ENCODE assay signal across 26 mouse cellular contexts in genomic region chr10:117574056-117574727, GRCm38 (mm10). TPM values are rescaled to one million over a fixed set of nuclear protein-coding genes. Genes with fewer than 3 reads are reported as not detected.
"Had no signal": no experiment of that assay in that cellular context is flagged by ENCODE, and none has a peak within 500 bp of the region (broad histone marks: within the 10 kb centered on the region; RNA-seq: fewer than 3 reads in every experiment).

No protein-coding gene starts in this region.

- H3K4me3 ChIP-seq: embryonic facial prominence, embryonic 10.5 days; embryonic facial prominence, embryonic 12.5 days; embryonic facial prominence, embryonic 13.5 days; embryonic facial prominence, embryonic 15.5 days; erythroblast, embryonic 14.5 days; forebrain, embryonic 10.5 days; forebrain, embryonic 12.5 days; forebrain, embryonic 13.5 days; forebrain, embryonic 15.5 days; gastrocnemius, adult 2 months; heart, adult 2 months had no signal

- H3K4me2 ChIP-seq: embryonic facial prominence, embryonic 12.5 days; embryonic facial prominence, embryonic 13.5 days; embryonic facial prominence, embryonic 15.5 days; forebrain, embryonic 12.5 days; forebrain, embryonic 13.5 days; forebrain, embryonic 15.5 days had no signal

- H3K27ac ChIP-seq: embryonic facial prominence, embryonic 10.5 days; embryonic facial prominence, embryonic 12.5 days; embryonic facial prominence, embryonic 13.5 days; embryonic facial prominence, embryonic 15.5 days; forebrain, embryonic 10.5 days; forebrain, embryonic 12.5 days; forebrain, embryonic 13.5 days; forebrain, embryonic 15.5 days; gastrocnemius, adult 2 months; heart, adult 2 months had no signal

- H3K9ac ChIP-seq: embryonic facial prominence, embryonic 12.5 days; embryonic facial prominence, embryonic 13.5 days; embryonic facial prominence, embryonic 15.5 days; forebrain, embryonic 12.5 days; forebrain, embryonic 13.5 days; forebrain, embryonic 15.5 days; forebrain, postnatal 0 days had no signal

- H3K9me3 ChIP-seq: embryonic facial prominence, embryonic 10.5 days; embryonic facial prominence, embryonic 12.5 days; embryonic facial prominence, embryonic 13.5 days; embryonic facial prominence, embryonic 15.5 days; forebrain, embryonic 10.5 days; forebrain, embryonic 12.5 days; forebrain, embryonic 13.5 days; forebrain, embryonic 15.5 days had no signal

- ATAC-seq: forebrain, embryonic 13.5 days; forebrain, embryonic 14.5 days; forebrain, embryonic 15.5 days; forebrain, embryonic 16.5 days; forebrain, postnatal 0 days had no signal

- DNase-seq: cerebellum, adult 9-11 months; cerebellum, postnatal 10 days; cerebellum, postnatal 14 days; cerebellum, postnatal 25 days; cerebellum, postnatal 36 days; embryo, embryonic 11 days; forebrain, postnatal 0 days; gastrocnemius, adult 2 months; gastrocnemius, postnatal 10 days; gastrocnemius, postnatal 14 days; gastrocnemius, postnatal 25 days; gastrocnemius, postnatal 36 days; heart, adult 11 months; heart, adult 18-20 months; heart, adult 2 months had no signal

- H3K36me3 ChIP-seq: embryonic facial prominence, embryonic 10.5 days; embryonic facial prominence, embryonic 12.5 days; embryonic facial prominence, embryonic 13.5 days; embryonic facial prominence, embryonic 15.5 days; forebrain, embryonic 10.5 days; forebrain, embryonic 12.5 days; forebrain, embryonic 15.5 days had no signal

RNA-seq across cellular contexts. Expression of gene Cpm, which starts 55.1 kb away (rescaled TPM):
- polyA plus RNA-seq: erythroblast, embryonic 14.5 days had no signal
